Mouse (Mus musculus) forebrain, embryonic 16.5 days (tissue): ENCODE results near the gene Olfr714. TPM values are rescaled to one million over a fixed set of nuclear protein-coding genes. Genes with fewer than 3 reads are reported as not detected.

Source experiments
- polyA plus RNA-seq: library from polyadenylated mRNA; unstranded; fragments of >200 nt; fragmentation: Nextera tagmentation; extraction: Ambion mirVana; gene quantifications from 2 replicates; pipeline ENCODE4 v1.2.1, GENCODE M21; 2015

The Olfr714 gene
- polyA plus RNA-seq, 1 experiment from 2014 or later = not detected

Other genes starting within 250 kb of the Olfr714 start
- gene Olfr702, start 237.1 kb upstream of the Olfr714 start, polyA plus RNA-seq = not detected in 2 replicates
- not detected in 2 replicates for gene Olfr703, start 227.6 kb upstream of the Olfr714 start, polyA plus RNA-seq
- gene Olfr704, start 207.8 kb upstream of the Olfr714 start, polyA plus RNA-seq = not detected in 2 replicates
- not detected in 2 replicates for gene Olfr705, start 194.1 kb upstream of the Olfr714 start, polyA plus RNA-seq
- not detected in 2 replicates for gene Olfr706, start 182.8 kb upstream of the Olfr714 start, polyA plus RNA-seq
- not detected in 2 replicates for gene Olfr707, start 169.7 kb upstream of the Olfr714 start, polyA plus RNA-seq
- not detected in 2 replicates for gene Olfr1532-ps1, start 163.0 kb upstream of the Olfr714 start, polyA plus RNA-seq
- gene Olfr709-ps1, start 138.8 kb upstream of the Olfr714 start, polyA plus RNA-seq = not detected in 2 replicates
- gene Olfr710, start 122.7 kb upstream of the Olfr714 start, polyA plus RNA-seq = not detected in 2 replicates
- gene Olfr6, start 107.0 kb upstream of the Olfr714 start, polyA plus RNA-seq = not detected in 2 replicates
- gene Olfr711, start 95.5 kb upstream of the Olfr714 start, polyA plus RNA-seq = not detected in 2 replicates
- not detected in 2 replicates for gene Olfr2, start 64.9 kb upstream of the Olfr714 start, polyA plus RNA-seq
- gene Olfr713, start 39.8 kb upstream of the Olfr714 start, polyA plus RNA-seq = not detected in 2 replicates
- not detected in 2 replicates for gene Olfr17, start 22.2 kb downstream of the Olfr714 start, polyA plus RNA-seq
- not detected in 2 replicates for gene Olfr715b, start 39.4 kb downstream of the Olfr714 start, polyA plus RNA-seq
- gene Olfr715, start 60.1 kb downstream of the Olfr714 start, polyA plus RNA-seq = not detected in 2 replicates
- gene Olfr716, start 67.3 kb downstream of the Olfr714 start, polyA plus RNA-seq = not detected in 2 replicates
- gene Nlrp14, start 96.0 kb downstream of the Olfr714 start, polyA plus RNA-seq = not detected in 2 replicates
- gene Rbmxl2, start 138.5 kb downstream of the Olfr714 start, polyA plus RNA-seq = not detected in 2 replicates